Comparison of ENCODE assay signal across 29 mouse cellular contexts in the genomic region with DNA sequence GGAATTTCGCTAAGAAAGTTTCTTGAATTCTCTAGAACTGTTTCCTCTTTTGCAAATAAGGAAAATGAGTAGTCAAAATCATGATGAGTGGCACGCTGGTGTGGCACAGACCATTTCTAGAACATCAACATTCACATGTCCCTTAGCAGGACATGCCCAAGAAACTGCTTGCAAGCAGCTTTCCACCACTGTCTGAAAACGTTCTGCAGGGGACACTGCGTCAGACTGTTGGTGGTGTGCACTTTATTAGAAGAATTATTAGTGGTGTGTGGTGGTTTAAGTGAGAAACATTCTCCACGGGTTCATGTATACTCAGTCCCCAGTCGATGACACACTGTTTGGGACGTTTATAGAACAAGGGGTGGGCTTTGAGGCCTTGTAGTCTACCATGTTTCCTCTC. TPM values are rescaled to one million over a fixed set of nuclear protein-coding genes. Genes with fewer than 3 reads are reported as not detected.
"Had no signal": no experiment of that assay in that cellular context is flagged by ENCODE, and none has a peak within 500 bp of the region (broad histone marks: within the 10 kb centered on the region; RNA-seq: fewer than 3 reads in every experiment).

No protein-coding gene starts in this region.

- H3K9ac ChIP-seq: embryonic facial prominence, embryonic 12.5 days; embryonic facial prominence, embryonic 13.5 days; embryonic facial prominence, embryonic 15.5 days; forebrain, embryonic 12.5 days; forebrain, embryonic 13.5 days; forebrain, embryonic 15.5 days; forebrain, postnatal 0 days had no signal

- H3K4me1 ChIP-seq: embryonic facial prominence, embryonic 12.5 days; forebrain, embryonic 10.5 days; forebrain, embryonic 12.5 days; forebrain, embryonic 13.5 days; forebrain, embryonic 15.5 days had no signal

- ATAC-seq: forebrain, embryonic 13.5 days; forebrain, embryonic 14.5 days; forebrain, embryonic 15.5 days; forebrain, embryonic 16.5 days; forebrain, postnatal 0 days had no signal

- H3K36me3 ChIP-seq: embryonic facial prominence, embryonic 10.5 days; embryonic facial prominence, embryonic 12.5 days; embryonic facial prominence, embryonic 13.5 days; embryonic facial prominence, embryonic 15.5 days; forebrain, embryonic 10.5 days; forebrain, embryonic 12.5 days; forebrain, embryonic 15.5 days had no signal

- H3K4me2 ChIP-seq: embryonic facial prominence, embryonic 12.5 days; embryonic facial prominence, embryonic 13.5 days; embryonic facial prominence, embryonic 15.5 days; forebrain, embryonic 12.5 days; forebrain, embryonic 13.5 days; forebrain, embryonic 15.5 days had no signal

- H3K27me3 ChIP-seq: embryonic facial prominence, embryonic 12.5 days; embryonic facial prominence, embryonic 13.5 days; embryonic facial prominence, embryonic 15.5 days; forebrain, embryonic 12.5 days; forebrain, embryonic 13.5 days; forebrain, embryonic 15.5 days had no signal

- H3K27ac ChIP-seq: embryonic facial prominence, embryonic 10.5 days; embryonic facial prominence, embryonic 12.5 days; embryonic facial prominence, embryonic 13.5 days; embryonic facial prominence, embryonic 15.5 days; forebrain, embryonic 10.5 days; forebrain, embryonic 12.5 days; forebrain, embryonic 13.5 days; forebrain, embryonic 15.5 days; gastrocnemius, adult 2 months; heart, adult 2 months had no signal

- DNase-seq: cerebellum, adult 2 months; cerebellum, adult 8-10 months; cerebellum, adult 9-10 months; cerebellum, adult 9-11 months; cerebellum, postnatal 10 days; cerebellum, postnatal 14 days; cerebellum, postnatal 25 days; cerebellum, postnatal 36 days; embryo, embryonic 11 days; forebrain, postnatal 0 days; gastrocnemius, adult 2 months; gastrocnemius, postnatal 10 days; gastrocnemius, postnatal 14 days; gastrocnemius, postnatal 25 days; gastrocnemius, postnatal 36 days; heart, adult 18-20 months; heart, adult 2 months had no signal

- H3K4me3 ChIP-seq: embryonic facial prominence, embryonic 10.5 days; embryonic facial prominence, embryonic 12.5 days; embryonic facial prominence, embryonic 13.5 days; embryonic facial prominence, embryonic 15.5 days; erythroblast, embryonic 14.5 days; forebrain, embryonic 10.5 days; forebrain, embryonic 12.5 days; forebrain, embryonic 13.5 days; forebrain, embryonic 15.5 days; gastrocnemius, adult 2 months; heart, adult 2 months had no signal

- H3K9me3 ChIP-seq: embryonic facial prominence, embryonic 10.5 days; embryonic facial prominence, embryonic 12.5 days; embryonic facial prominence, embryonic 13.5 days; embryonic facial prominence, embryonic 15.5 days; forebrain, embryonic 10.5 days; forebrain, embryonic 12.5 days; forebrain, embryonic 13.5 days; forebrain, embryonic 15.5 days had no signal

RNA-seq across cellular contexts. Expression of a gene that starts 40.9 kb away (rescaled TPM):
- total RNA-seq: granulocyte monocyte progenitor cell, adult 5-6 weeks had no signal
